Mouse (Mus musculus): ENCODE measurements around the gene Cpt1b.

DNA sequence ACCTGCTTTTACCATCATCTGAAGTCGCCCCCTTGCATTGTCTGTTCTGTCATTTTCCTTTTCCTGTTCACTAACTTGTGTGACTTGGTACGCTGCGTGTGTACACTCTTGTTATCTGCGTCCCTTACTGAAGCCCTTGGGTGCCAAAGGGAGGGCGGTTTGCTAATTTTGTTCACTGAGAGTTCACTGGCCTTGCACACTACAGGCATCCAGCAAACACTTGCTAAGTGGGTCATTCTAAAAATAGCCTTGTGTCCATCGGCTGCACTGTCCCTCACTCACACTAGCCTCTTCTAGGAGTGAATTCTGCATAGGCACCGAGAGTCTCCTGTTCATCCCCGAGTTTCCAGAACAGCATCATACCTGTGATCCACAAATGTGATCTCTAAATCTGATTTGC lies 10.4 kb downstream of the Cpt1b start:
- TF ChIP-seq CTCF (IDR thresholded peaks at IDR 0.05; ENCODE audit: low read depth, low read length) (no peak), GATA1 (IDR thresholded peaks at IDR 0.05; ENCODE audit: borderline replicate concordance, low read length) (no peak), TAL1 (conservative IDR thresholded peaks at IDR 0.05; ENCODE audit: low read depth, low read length) (no peak), GATA2 (IDR thresholded peaks at IDR 0.05; ENCODE audit: borderline replicate concordance, low read depth, low read length) (no peak), POLR2AphosphoS5 (IDR thresholded peaks at IDR 0.05; ENCODE audit: insufficient replicate concordance, low read depth, low read length) (no peak)
